Mouse (Mus musculus) myocyte (in vitro differentiated cells): Measurements from ENCODE around the gene Zfp114. TPM values are rescaled to one million over a fixed set of nuclear protein-coding genes. Genes with fewer than 3 reads are reported as not detected.

ENCODE experiments used
- H3K27me3 ChIP-seq: one replicate; pipeline ENCODE4 v1.6.1; 2011; ENCODE audit not compliant: control insufficient read depth, insufficient read depth, insufficient read length
- H3K36me3 ChIP-seq: one replicate; pipeline ENCODE4 v1.6.1; 2011; ENCODE audit not compliant: control insufficient read depth, insufficient read depth
- H3K4me2 ChIP-seq: one replicate; pipeline ENCODE4 v1.6.1; 2011; ENCODE audit warnings: low read depth, control low read depth
- H3K4me3 ChIP-seq: one replicate; pipeline ENCODE4 v1.5.1; 2011; ENCODE audit warnings: mild to moderate bottlenecking, control low read depth, moderate library complexity
- H3K79me2 ChIP-seq: one replicate; pipeline ENCODE4 v1.6.1; 2011; ENCODE audit not compliant: control insufficient read depth, insufficient read depth
- H3ac ChIP-seq: one replicate; pipeline ENCODE4 v1.6.1; 2011; ENCODE audit not compliant: control insufficient read depth, insufficient read length
- CEBPB ChIP-seq: IDR thresholded peaks from 2 replicates; pipeline ENCODE4 v1.6.1; 2011; ENCODE audit warnings: mild to moderate bottlenecking, moderate library complexity; ENCODE audit not compliant: poor library complexity, insufficient read depth, severe bottlenecking
- E2F4 ChIP-seq: IDR thresholded peaks from one replicate; pipeline ENCODE4 v1.6.1; 2011; ENCODE audit warnings: mild to moderate bottlenecking, control low read depth, moderate library complexity; ENCODE audit not compliant: insufficient read depth
- MAX ChIP-seq: IDR thresholded peaks from one replicate; pipeline ENCODE4 v1.6.1; 2011; ENCODE audit warnings: low read depth, mild to moderate bottlenecking, control low read depth
- MYOD1 ChIP-seq, 3 experiments: IDR thresholded peaks; one replicate each; pipeline ENCODE4 v1.6.1; 2011; ENCODE audit warnings: control low read depth in 2 of 3, low read depth in 2 of 3, mild to moderate bottlenecking in 2 of 3, moderate library complexity in 1 of 3; ENCODE audit not compliant: insufficient read length in 2 of 3, control insufficient read depth in 1 of 3
- MYOG ChIP-seq, 3 experiments: IDR thresholded peaks; one replicate each; pipeline ENCODE4 v1.6.1; 2011; ENCODE audit warnings: control low read depth in 2 of 3, low read depth in 2 of 3, mild to moderate bottlenecking in 2 of 3; ENCODE audit not compliant: insufficient read length in 2 of 3, control insufficient read depth in 1 of 3, insufficient read depth in 1 of 3
- POLR2A ChIP-seq: IDR thresholded peaks from one replicate; pipeline ENCODE4 v1.6.1; 2011; ENCODE audit warnings: low read depth, mild to moderate bottlenecking, control low read depth, moderate library complexity; ENCODE audit not compliant: insufficient read length
- POLR2AphosphoS2 ChIP-seq: IDR thresholded peaks from one replicate; pipeline ENCODE4 v1.6.1; 2011; ENCODE audit warnings: low read depth, control low read depth; ENCODE audit not compliant: insufficient read length
- REST ChIP-seq: IDR thresholded peaks from one replicate; pipeline ENCODE4 v1.6.1; 2011; ENCODE audit warnings: mild to moderate bottlenecking, control low read depth, moderate library complexity; ENCODE audit not compliant: insufficient read depth, insufficient read length
- SRF ChIP-seq: IDR thresholded peaks from one replicate; pipeline ENCODE4 v1.6.1; 2011; ENCODE audit warnings: low read depth; ENCODE audit not compliant: control insufficient read depth, insufficient read length
- TCF12 ChIP-seq: IDR thresholded peaks from one replicate; pipeline ENCODE4 v1.6.1; 2011; ENCODE audit warnings: mild to moderate bottlenecking, control low read depth; ENCODE audit not compliant: poor library complexity, insufficient read depth, severe bottlenecking
- TCF3 ChIP-seq: IDR thresholded peaks from one replicate; pipeline ENCODE4 v1.6.1; 2011; ENCODE audit warnings: low read depth, control low read depth; ENCODE audit not compliant: insufficient read length
- USF1 ChIP-seq: IDR thresholded peaks from one replicate; pipeline ENCODE4 v1.6.1; 2011; ENCODE audit warnings: low read depth, mild to moderate bottlenecking, control low read depth, moderate library complexity
- polyA plus RNA-seq: library from polyadenylated mRNA; unstranded; fragments of >200 nt; fragmentation: generic; extraction: Trizol; gene quantifications from one replicate; pipeline ENCODE4 v1.2.1, GENCODE M21; 2012; ENCODE audit warnings: missing spikeins

Gene Zfp114
- polyA plus RNA-seq, 1 experiment, result not detected

DNA sequence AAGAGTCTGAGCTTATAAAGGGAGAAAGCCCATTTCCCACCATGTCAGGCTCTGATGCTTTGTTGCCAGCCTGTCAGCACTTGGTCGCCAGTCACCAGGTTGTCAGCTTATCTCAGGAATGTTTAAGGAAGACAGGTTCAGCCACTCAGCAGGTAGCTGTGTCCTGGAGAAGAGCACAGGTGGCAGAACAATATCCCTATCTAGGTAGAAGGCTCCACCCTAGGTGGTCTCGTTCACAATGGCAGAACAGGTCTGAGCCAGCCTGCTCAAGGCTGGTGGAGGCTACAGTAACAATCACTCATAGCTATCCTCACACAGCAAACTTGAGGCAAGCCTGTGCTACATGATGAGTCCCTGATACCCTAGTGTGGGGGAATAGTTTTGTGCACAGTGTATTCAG, 16.5 kb downstream of the Zfp114 start:
- Histone ChIP-seq H3ac (no peak overlapping the region), H3K27me3 (no peaks in the 10 kb centered on the region), H3K79me2 (no peaks in the 10 kb centered on the region), H3K4me2 (no peak overlapping the region), H3K4me3 (no peak overlapping the region), H3K36me3 (no peaks in the 10 kb centered on the region)
- TF ChIP-seq MYOD1 (IDR thresholded peaks at IDR 0.05; ENCODE audit: control insufficient read depth in 1 of 3, insufficient read length in 2 of 3, low read depth in 2 of 3) (no peak), E2F4 (no peak), SRF (no peak), TCF3 (no peak), POLR2AphosphoS2 (no peak), MAX (no peak), MYOG (IDR thresholded peaks at IDR 0.05; ENCODE audit: control insufficient read depth in 1 of 3, insufficient read depth in 1 of 3, insufficient read length in 2 of 3, low read depth in 2 of 3) (no peak), CEBPB (no peak), POLR2A (no peak), USF1 (no peak), REST (no peak), TCF12 (no peak)

DNA sequence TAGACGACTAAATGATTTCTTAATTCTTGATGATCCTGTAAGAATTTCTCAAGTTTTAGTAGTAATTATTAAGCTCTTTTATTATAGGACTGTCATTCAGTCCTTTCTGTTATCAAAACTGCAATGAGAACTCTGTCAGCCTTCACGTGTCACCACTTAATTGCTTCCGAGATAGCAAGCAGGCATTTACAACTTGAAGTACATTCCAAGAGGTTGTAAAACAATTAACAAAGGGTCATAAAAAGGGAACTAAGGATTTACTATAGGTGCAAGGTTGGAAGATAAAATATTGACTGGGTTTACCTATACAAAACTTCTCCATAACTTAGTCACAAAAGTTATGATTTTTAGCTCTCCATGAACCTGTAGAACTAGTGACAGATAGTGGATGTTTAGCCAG, 18.3 kb downstream of the Zfp114 start:
- Histone ChIP-seq H3K4me2 (no peak overlapping the region), H3K4me3 (no peak overlapping the region), H3K36me3 (no peaks in the 10 kb centered on the region), H3ac (no peak overlapping the region), H3K79me2 (no peaks in the 10 kb centered on the region), H3K27me3 (no peaks in the 10 kb centered on the region)
- TF ChIP-seq MYOG (IDR thresholded peaks at IDR 0.05; ENCODE audit: control insufficient read depth in 1 of 3, insufficient read depth in 1 of 3, insufficient read length in 2 of 3, low read depth in 2 of 3) (no peak), TCF3 (no peak), MYOD1 (IDR thresholded peaks at IDR 0.05; ENCODE audit: control insufficient read depth in 1 of 3, insufficient read length in 2 of 3, low read depth in 2 of 3) (no peak), POLR2AphosphoS2 (no peak), SRF (no peak)

DNA sequence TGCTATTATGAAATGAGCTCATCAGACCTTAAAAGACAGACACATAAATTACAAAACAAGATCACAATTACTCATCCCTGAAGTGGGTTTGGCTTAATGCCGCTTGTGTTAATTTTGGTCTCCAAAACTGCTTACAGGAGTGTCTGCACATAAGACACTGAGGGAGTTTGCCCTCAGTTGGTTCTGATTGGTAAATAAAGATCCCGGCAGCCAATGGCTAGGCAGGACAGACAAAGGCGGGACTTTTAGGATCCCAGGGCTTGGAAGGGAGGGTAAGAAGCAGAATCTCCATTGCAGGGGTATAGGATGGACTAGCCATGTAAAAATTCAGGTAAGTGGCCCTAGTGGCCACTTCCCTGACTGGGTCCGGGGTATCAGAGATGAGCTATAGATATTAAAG, 22.1 kb downstream of the Zfp114 start:
- no peak overlapping the region for H3K4me2 ChIP-seq
- H3K4me3 ChIP-seq, result no peak overlapping the region
- no peak for TF ChIP-seq MAX
- no peak for TF ChIP-seq POLR2AphosphoS2
- TF ChIP-seq REST, result no peak
- no peak for TF ChIP-seq CEBPB
- TF ChIP-seq POLR2A, result no peak
- no peak for TF ChIP-seq SRF
- no peak for TF ChIP-seq MYOG (IDR thresholded peaks at IDR 0.05; ENCODE audit: control insufficient read depth in 1 of 3, insufficient read depth in 1 of 3, insufficient read length in 2 of 3, low read depth in 2 of 3)
- no peak for TF ChIP-seq MYOD1 (IDR thresholded peaks at IDR 0.05; ENCODE audit: control insufficient read depth in 1 of 3, insufficient read length in 2 of 3, low read depth in 2 of 3)
- TF ChIP-seq TCF3, result no peak
- no peak for TF ChIP-seq USF1
- no peak for TF ChIP-seq E2F4
- no peak for TF ChIP-seq TCF12
- no peaks in the 10 kb centered on the region for H3K79me2 ChIP-seq
- no peaks in the 10 kb centered on the region for H3K36me3 ChIP-seq
- H3K27me3 ChIP-seq, result no peaks in the 10 kb centered on the region
- H3ac ChIP-seq, result no peak overlapping the region

DNA sequence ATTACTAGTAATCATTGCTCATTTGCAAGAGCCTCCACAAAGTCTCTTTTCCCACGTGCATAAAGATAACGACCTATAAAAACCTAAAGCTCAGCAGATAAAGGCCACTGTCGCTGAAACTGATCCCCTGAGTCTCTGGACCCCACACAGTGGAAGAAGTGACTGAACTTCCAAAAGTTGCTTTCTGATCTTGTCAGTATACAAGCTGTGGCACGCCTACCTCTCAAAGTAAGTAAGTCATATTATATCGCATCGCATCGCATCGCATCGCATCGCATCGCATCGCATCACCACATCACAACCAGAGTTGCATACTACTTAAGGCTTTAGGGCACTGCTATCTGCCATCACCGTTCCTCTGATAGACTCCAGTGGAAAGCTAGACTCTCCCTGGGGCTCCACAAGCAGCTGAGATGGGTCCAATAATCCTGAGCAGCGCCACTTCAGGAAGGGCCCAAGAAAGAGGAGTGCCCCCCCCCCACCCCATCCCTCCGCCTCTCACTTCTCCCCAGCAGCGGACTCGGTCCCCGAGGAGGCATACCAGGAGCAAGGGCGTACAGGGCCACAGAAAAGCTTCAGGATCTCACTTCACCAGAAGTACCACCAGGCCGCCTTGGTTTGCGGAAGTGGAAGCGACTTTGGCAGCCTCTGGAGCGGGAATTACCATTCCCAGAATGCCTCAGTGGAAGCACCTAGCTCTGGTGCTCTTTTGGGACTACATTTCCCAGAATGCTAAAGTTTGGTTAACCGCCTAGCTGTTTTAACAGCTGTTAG, 32.8 kb downstream of the Zfp114 start:
- Histone ChIP-seq H3K36me3 (no peaks in the 10 kb centered on the region), H3K27me3 (no peaks in the 10 kb centered on the region), H3K79me2 (no peaks in the 10 kb centered on the region), H3K4me2 (peak overlapping the region; percentile 65), H3ac (no peak overlapping the region), H3K4me3 (peak overlapping the region; percentile 39)
- TF ChIP-seq MYOD1 (IDR thresholded peaks at IDR 0.05; ENCODE audit: control insufficient read depth in 1 of 3, insufficient read length in 2 of 3, low read depth in 2 of 3) (peak in 1 of 3 experiments; percentile 22), SRF (no peak)

DNA sequence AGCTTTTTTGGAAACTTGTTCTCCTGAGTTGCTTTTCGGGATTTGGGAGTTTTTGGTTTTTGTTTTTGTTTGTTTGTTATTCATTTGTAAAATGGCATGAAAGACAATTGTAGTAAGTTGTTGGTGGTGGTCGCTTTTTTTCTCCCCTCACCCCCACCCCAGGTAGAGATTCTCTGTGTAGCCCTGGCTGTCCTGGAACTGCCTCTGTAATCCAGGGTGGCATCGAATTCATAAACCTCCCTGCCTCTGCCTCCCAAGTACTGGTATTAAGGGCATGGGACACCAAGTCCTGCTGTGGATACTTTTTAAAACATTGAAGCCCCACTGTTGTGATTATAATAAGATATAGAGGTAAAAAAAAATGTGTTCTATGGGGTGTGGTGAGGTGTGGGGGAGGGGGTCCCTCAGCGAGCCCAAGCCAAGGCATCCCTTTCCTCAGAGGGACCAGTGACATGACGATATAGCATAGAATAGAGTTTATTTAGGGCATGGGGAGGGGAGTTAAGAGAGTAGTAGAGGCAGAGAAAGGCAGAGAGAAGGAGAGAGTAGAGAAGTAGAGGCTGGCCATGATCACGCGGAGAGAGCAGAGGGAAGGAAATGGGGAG, 33.5 kb downstream of the Zfp114 start:
- H3K36me3 ChIP-seq, result no peaks in the 10 kb centered on the region
- H3K79me2 ChIP-seq, result no peaks in the 10 kb centered on the region
- no peaks in the 10 kb centered on the region for H3K27me3 ChIP-seq
- no peak overlapping the region for H3ac ChIP-seq
- H3K4me3 ChIP-seq, result peak overlapping the region; percentile 39
- TF ChIP-seq TCF3 (no peak), POLR2A (no peak), E2F4 (no peak), CEBPB (no peak), USF1 (no peak), MYOG (IDR thresholded peaks at IDR 0.05; ENCODE audit: control insufficient read depth in 1 of 3, insufficient read depth in 1 of 3, insufficient read length in 2 of 3, low read depth in 2 of 3) (no peak), REST (no peak), SRF (no peak), MYOD1 (IDR thresholded peaks at IDR 0.05; ENCODE audit: control insufficient read depth in 1 of 3, insufficient read length in 2 of 3, low read depth in 2 of 3) (no peak), TCF12 (no peak), POLR2AphosphoS2 (no peak), MAX (no peak)
- peak overlapping the region; percentile 65 for H3K4me2 ChIP-seq
